In the genomic region with DNA sequence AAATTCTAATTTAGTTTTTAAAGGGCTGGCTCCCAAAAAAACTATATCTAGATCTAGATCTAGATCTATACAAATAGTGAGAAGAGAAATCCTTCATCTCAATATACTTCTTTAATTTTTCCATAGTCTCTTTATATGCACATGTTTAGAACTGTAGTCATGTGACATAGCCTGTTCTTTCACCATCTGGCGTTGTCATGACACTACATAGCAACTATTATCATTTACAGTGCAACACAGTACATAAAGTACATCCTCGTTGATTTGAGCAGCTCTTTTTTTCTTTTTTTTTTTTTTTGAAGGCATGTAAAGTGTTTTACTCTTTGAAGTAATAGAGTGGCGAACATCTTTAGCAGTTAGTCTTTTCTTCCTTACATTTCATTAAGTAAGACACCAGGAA, we compare ENCODE assay signal across 20 mouse cellular contexts.
"Had no signal": no experiment of that assay in that cellular context is flagged by ENCODE, and none has a peak within 500 bp of the region (broad histone marks: within the 10 kb centered on the region; RNA-seq: fewer than 3 reads in every experiment).

No protein-coding gene starts in this region.

- H3K4me3 ChIP-seq: layer of hippocampus, adult 2 months; left cerebral cortex, adult 2 months; limb, embryonic 13.5 days; liver, embryonic 13.5 days; lung, embryonic 15.5 days; midbrain, embryonic 12.5 days; midbrain, embryonic 15.5 days; neural tube, embryonic 13.5 days; stomach, embryonic 15.5 days had no signal

- H3K4me2 ChIP-seq: limb, embryonic 13.5 days; liver, embryonic 13.5 days; lung, embryonic 15.5 days; midbrain, embryonic 12.5 days; midbrain, embryonic 15.5 days; neural tube, embryonic 13.5 days; stomach, embryonic 15.5 days had no signal

- H3K4me1 ChIP-seq: limb, embryonic 13.5 days; lung, embryonic 15.5 days; midbrain, embryonic 12.5 days; midbrain, embryonic 15.5 days; neural tube, embryonic 13.5 days; stomach, embryonic 15.5 days had no signal

- ATAC-seq: inflammation-experienced regulatory T-cells, adult 6 months; intestine, embryonic 16.5 days; midbrain, embryonic 15.5 days had no signal

- H3K9me3 ChIP-seq: limb, embryonic 13.5 days; liver, embryonic 13.5 days; lung, embryonic 15.5 days; midbrain, embryonic 12.5 days; midbrain, embryonic 15.5 days; neural tube, embryonic 13.5 days; stomach, embryonic 15.5 days had no signal

- H3K9ac ChIP-seq: limb, embryonic 13.5 days; liver, embryonic 13.5 days; lung, embryonic 15.5 days; midbrain, embryonic 12.5 days; midbrain, embryonic 15.5 days; neural tube, embryonic 13.5 days; stomach, embryonic 15.5 days had no signal

- H3K27me3 ChIP-seq: limb, embryonic 13.5 days; liver, embryonic 13.5 days; lung, embryonic 15.5 days; midbrain, embryonic 15.5 days; neural tube, embryonic 13.5 days; stomach, embryonic 15.5 days had no signal

- DNase-seq: kidney, adult 18-20 months; kidney, adult 9 months; kidney, postnatal 25 days; layer of hippocampus, postnatal 36 days; left cerebral cortex, postnatal 4 days; liver, embryonic 13.5 days; retina, postnatal 1 day; right cerebral cortex, postnatal 25 days; spleen, adult 18-20 months; thymus, postnatal 25 days had no signal

- H3K27ac ChIP-seq: layer of hippocampus, adult 2 months; left cerebral cortex, adult 2 months; limb, embryonic 13.5 days; liver, embryonic 13.5 days; lung, embryonic 15.5 days; midbrain, embryonic 12.5 days; midbrain, embryonic 15.5 days; neural tube, embryonic 13.5 days; stomach, embryonic 15.5 days had no signal

- H3K36me3 ChIP-seq: limb, embryonic 13.5 days; lung, embryonic 15.5 days; midbrain, embryonic 12.5 days; midbrain, embryonic 15.5 days; neural tube, embryonic 13.5 days; stomach, embryonic 15.5 days had no signal
